Mouse (Mus musculus): ENCODE data around the gene Bok.

Gene Bok

GRCm38 (mm10) chr1:93689901-93690496 lies 4.5 kb downstream of the Bok start:
- no peak for DNase-seq (ENCODE audit: extremely low read depth, low read depth)

DNA sequence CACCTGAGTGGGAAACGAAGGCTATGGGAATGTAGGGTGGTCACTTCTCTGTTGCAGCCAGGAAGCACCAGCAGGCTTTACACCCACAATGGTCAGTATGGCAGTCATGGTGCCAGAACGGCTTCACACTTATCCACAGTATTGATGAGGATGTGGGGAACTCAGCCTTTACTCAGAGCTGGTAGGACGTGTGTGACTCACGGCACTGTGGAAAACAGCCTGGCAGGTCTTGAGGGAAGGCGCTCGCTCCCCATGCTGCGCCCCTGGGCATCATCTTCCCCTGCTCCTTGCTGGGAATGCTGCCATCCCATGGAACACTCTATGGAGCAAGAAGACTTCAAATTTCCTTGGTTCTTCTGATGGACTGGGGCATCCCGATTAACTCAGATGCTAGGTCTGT lies 5.6 kb downstream of the Bok start:
- no peak for DNase-seq (ENCODE audit: extremely low read depth, low read depth)

GRCm38 (mm10) chr1:93691786-93692357 lies 6.4 kb downstream of the Bok start:
- DNase-seq (ENCODE audit: extremely low read depth, low read depth): no peak

- DNase-seq (ENCODE audit: extremely low read depth, low read depth): no peak
These were observed 7.3 kb downstream of the Bok start for GRCm38 (mm10) chr1:93692773-93693172.

- no peak for DNase-seq (ENCODE audit: extremely low read depth, low read depth)
These were observed 8.0 kb downstream of the Bok start for GRCm38 (mm10) chr1:93693502-93693901.

DNA sequence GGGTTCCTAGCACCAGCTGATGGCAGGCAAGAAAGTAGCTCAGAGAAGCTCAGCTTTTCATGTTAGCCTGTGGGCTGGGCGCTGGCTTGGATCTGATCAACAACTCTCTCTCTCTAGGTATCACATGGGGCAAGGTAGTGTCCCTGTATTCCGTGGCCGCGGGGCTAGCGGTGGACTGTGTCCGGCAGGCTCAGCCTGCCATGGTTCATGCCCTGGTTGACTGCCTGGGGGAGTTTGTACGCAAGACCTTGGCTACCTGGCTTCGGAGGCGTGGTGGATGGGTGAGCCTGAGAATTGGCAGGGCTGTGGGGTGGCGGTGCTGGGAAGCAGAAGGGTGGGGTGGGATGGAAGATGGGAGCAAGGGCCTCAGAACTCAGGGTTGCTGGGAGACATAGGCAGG lies 8.5 kb downstream of the Bok start:
- no peak for DNase-seq (ENCODE audit: extremely low read depth, low read depth)

DNA sequence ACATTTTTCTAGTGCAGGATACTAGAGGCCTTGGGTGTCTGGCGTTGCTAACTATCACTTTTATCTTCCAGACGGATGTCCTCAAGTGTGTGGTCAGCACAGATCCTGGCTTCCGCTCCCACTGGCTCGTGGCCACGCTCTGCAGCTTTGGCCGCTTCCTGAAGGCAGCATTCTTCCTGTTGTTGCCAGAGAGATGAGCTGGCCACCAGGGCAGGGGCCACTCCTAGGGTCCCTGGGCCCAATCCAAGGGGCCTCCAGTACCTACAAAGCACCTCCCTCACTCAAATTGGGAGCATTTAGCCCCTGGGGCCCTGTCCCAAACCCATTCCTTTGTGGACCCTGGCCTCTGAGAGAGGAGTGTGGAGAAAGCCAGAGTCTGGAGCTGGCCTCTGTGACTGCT lies 9.5 kb downstream of the Bok start:
- no peak for DNase-seq (ENCODE audit: extremely low read depth, low read depth)

- no peak for DNase-seq (ENCODE audit: extremely low read depth, low read depth)
These were observed 11.9 kb downstream of the Bok start for GRCm38 (mm10) chr1:93697317-93697716.

DNA sequence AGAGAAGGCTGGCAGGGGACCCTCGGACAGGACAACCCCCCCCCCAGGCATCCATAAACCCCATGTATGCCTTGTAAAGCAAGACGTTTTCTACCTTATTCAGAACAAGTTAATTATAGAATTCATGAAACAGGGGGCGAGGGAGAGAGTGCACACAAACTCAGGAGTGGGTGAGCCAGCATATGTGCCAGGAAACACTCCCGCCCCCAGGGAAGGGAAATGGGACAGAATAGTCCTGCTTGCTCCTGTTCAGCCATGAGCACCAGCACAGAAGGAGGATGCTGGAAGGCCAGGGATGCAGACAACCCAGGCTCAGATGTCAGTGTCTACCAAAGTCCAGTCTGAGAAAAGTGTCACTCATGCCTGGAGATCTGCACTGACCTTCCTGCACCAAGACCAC lies 13.7 kb downstream of the Bok start:
- DNase-seq (ENCODE audit: extremely low read depth, low read depth): no peak

GRCm38 (mm10) chr1:93702106-93702505 lies 16.6 kb downstream of the Bok start:
- no peak for DNase-seq (ENCODE audit: extremely low read depth, low read depth)

- DNase-seq (ENCODE audit: extremely low read depth, low read depth): no peak
These were observed 18.1 kb downstream of the Bok start for GRCm38 (mm10) chr1:93703472-93704048.

- DNase-seq (ENCODE audit: extremely low read depth, low read depth): no peak
These were observed 18.9 kb downstream of the Bok start for GRCm38 (mm10) chr1:93704341-93704740.

DNA sequence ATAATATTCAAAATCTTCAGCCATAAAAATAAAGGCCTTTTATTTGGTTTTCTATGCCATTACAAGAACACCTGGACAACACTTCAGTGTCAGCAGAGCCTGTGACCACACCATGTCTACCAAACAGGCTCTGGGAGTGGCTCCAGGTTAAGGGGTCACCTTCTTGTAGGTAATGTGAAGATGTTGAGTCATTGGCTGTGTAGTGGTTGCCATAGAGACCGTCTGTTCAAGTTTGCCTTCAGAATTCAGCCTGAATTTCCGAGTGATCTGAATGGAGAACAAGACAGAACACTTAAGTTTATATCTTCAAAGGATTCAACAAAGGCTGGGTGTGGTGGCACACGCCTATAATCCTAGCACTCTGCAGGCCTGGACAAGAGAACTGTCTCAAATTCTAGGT lies 19.9 kb downstream of the Bok start:
- no peak for DNase-seq (ENCODE audit: extremely low read depth, low read depth)

DNA sequence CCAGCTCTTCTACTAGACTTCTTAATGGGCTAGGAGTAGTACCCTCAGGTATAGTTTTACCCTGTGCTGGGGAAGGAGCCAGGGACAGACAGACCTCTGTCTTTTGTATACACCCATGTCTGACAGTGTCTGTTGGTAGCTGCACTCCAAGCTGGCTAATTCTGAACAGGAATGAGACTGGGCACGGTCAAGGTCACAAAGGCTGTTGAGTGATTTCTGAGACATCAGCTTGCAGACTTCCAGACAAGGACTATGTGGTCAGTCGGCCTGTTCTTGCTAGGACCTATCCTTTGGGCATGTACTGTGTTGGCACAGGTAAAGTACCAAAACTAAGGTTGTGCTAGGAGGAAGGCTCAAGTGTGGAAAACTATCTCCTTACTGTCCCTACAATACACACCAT lies 30.7 kb downstream of the Bok start:
- DNase-seq (ENCODE audit: extremely low read depth, low read depth): no peak

DNA sequence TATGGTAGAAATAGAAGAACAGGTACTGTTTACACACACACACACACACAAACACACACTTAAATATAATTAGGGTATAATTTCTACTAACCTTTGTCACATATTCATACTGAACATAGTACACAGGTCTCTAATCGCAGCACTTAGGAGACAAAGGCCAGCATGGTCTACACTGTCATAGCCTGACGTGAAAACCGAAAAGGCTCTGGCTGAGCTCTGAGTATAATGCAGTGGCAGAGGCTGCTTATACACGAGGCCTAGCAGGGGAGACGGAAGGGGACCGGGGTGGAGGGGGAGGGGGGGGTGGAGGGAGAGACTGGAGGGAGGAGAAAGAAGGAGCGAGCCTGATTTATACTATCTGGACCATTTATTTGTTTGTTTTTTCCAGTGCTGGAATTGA lies 36.1 kb downstream of the Bok start:
- DNase-seq (ENCODE audit: extremely low read depth, low read depth): no peak

DNA sequence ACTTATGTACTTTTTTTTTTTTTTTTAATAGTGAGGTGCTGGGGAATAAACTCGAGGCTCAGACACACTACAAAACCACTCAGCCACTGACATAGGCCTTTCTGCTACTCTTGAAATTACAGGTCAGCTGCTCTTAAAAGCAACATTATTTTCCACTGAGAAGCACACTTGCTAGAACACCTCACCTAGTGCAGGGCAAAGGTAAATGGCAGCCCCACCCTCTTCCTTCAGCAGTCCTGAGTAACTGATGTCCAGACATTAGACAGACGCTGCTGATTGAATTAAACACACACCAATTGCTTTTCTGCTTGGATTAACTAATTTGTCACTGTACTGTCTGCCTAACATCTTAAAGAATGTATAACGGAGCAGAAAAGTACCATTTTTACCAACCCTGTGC lies 39.2 kb downstream of the Bok start:
- no peak for DNase-seq (ENCODE audit: extremely low read depth, low read depth)

DNA sequence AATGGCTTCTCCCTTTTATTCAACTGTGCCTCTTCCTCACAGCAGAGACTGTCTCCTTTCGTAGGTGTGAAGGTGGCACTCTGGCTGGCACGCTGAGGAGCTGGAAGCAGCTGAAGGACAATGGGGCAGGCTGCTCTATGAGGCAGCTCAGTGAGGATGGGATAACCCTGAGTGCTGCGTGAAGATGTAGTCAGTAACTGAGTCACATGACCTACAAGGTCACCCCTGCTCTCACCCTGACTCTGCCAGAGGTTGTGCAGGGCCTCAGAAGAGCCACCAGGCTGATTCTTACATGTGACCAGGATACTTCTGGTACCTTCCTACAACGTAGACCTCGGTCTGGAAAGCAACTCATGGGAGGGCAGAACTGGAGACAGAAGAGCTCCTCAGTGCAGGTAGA lies 40.2 kb downstream of the Bok start:
- no peak for DNase-seq (ENCODE audit: extremely low read depth, low read depth)

- DNase-seq (ENCODE audit: extremely low read depth, low read depth): no peak
These were observed 40.7 kb downstream of the Bok start for GRCm38 (mm10) chr1:93726116-93726515.

DNA sequence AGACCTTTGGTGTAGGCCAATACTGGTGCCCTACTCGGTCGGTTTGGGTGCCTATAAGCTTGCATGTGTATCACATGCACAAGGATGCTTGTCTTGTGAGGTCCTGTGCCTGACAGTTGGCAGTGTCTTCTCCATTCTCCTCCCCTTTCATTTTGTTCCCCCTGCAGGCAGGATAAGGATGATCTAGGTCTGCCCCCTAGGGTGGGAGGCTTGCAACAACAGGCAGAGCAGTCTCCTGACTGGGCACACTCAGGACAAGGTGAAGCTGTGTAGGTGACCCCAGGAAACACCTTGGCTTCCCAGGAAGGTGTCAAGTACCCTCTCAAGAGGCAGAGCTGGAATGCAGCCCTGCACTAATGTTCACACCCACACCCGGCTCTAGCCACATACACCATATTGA lies 41.5 kb downstream of the Bok start:
- DNase-seq (ENCODE audit: extremely low read depth, low read depth): no peak

DNA sequence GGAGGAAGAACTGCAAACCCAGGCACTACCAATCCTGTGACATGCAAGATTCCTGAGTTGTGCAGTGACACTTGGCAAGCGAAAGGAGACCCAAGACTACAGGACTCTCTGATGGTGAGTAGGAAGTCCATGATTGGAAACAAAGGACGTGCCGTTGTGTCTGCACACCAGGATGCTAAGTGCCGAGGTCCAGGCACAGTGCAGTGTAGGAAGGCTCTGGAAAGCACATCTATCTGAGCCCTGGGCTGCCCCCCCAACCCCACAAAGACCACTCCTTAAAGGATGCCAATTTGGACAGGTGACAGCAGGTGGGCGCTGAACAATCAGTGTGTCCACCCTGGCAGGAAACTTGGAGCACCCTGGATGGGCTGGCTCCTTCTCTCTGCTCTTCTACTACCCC lies 45.6 kb downstream of the Bok start:
- no peak for DNase-seq (ENCODE audit: extremely low read depth, low read depth)

DNA sequence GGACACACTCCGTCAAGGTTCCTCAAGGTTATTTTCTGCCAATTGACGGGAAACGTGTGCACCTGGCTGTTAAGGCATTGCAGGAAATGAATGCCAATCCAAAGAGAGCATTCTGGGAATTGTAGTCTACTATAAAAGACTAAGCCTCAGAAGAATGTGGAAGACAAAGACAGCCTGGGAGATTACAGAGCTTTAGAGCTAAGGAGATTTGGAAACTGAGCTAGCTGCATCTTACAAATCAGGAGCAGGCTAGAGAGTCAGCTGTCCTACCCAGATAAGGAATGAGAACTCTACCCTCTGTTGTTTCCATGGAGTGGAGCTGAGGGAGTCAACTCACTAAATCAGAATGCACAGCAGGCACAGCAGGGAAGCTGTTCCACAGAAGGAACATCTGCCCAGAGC lies 46.4 kb downstream of the Bok start:
- DNase-seq (ENCODE audit: extremely low read depth, low read depth): no peak

DNA sequence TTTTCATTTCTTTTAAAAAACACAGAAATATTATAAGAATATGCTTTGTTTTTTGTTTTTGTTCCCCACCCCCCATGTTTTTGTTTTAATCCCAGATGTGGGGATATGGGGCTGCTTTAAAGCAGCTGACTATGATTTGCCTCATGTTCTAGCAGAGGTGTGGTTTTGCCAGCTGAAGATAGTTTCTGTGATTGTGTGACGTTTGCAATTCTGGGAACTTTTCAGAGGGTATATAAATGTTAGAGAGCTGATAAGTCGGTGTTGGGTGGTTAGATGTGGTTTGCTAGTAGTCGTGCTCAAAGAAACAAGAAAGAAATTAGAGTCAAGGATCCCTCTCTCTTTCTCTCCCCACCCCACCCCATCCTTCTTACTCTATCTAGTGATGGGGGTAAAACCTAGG lies 50.4 kb downstream of the Bok start:
- DNase-seq (ENCODE audit: extremely low read depth, low read depth): no peak

DNA sequence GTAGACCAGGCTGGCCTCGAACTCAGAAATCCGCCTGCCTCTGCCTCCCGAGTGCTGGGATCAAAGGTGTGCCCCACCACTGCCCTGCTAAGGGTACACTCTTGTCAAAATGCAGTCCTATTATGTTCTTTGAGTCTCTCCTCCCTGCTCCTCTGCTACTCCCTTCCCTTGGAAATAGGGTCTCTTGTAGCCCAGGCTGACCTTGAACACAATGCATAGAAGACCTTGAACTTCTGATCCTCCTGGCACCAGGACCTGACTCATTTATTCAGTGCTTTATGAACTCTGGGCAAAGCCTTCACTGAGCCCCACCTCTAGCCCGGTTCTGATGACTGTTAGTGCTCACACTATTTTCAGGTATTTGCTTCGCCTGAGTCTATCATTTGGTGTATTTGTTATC lies 52.3 kb downstream of the Bok start:
- DNase-seq (ENCODE audit: extremely low read depth, low read depth): no peak
